Mouse (Mus musculus) fibroblast of lung, adult 2 months (primary cell): Measurements from ENCODE around the gene Spag9.
A peak's percentile ranks its signal among the peaks of the same experiment; 100 is the strongest.

Experiments
- DNase-seq: peaks from one replicate; pipeline ENCODE4 v3.0.0-alpha.2; 2011; ENCODE audit warnings: low read depth

The Spag9 gene

DNA sequence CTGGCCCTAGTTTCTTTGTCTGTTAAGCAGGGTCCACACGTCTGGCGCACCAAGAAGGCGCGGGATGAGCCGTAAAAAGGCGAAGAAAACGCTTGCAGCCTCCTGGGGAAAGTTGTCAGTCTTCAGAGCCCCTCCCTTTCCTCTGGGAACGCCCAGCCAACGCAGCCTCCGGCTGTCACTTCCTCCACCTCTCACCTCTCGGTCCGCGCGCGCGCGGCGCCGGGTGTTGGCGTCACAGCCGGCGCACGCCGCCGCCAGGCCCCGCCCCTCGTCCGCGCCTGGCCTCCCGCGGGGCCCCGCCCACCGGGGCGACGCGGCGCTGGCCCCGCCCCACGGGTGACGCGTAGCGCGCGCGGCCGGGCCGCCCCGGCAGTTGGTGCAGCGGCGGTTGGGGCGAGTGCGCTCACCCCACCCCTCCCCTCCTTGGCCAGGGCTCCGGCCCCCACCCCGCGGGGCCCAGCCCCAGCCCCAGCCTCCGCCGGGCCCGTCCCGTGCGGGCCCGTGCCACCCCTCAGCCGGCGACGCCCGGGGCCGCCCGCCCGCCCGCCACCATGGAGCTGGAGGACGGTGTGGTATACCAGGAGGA is at the start of gene Spag9:
TSS of gene Spag9 (plus strand) at position 372 of the 586 bp plus-strand sequence.
- DNase-seq = peak; percentile 84

GRCm38 (mm10) chr11:93948887-93949567 is 46.9 kb upstream of the Spag9 start:
- no peak for DNase-seq

- DNase-seq = no peak
Observed at GRCm38 (mm10) chr11:93950045-93950444, 45.8 kb upstream of the Spag9 start.

DNA sequence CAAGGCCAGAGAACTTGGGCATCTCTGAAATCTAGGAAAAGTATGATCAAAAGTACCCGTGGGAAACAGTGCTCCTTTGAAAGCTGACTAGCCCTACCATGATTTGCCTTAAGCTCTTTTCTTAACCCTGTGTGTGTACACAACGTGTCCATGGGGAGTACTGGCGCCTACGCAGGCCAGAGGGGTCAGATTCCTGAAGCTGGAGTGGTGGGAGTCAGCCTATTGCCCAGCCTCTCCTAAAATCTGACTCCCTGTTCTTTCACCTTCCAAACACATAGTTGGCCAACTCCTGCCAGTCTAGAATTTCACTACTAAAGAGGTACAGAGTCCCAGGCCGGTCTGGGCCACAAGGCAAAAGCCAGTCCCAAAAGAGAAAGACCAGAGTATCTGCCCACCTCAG is 43.5 kb upstream of the Spag9 start:
- no peak for DNase-seq

GRCm38 (mm10) chr11:93954738-93955255 is 41.1 kb upstream of the Spag9 start:
- DNase-seq = no peak

DNA sequence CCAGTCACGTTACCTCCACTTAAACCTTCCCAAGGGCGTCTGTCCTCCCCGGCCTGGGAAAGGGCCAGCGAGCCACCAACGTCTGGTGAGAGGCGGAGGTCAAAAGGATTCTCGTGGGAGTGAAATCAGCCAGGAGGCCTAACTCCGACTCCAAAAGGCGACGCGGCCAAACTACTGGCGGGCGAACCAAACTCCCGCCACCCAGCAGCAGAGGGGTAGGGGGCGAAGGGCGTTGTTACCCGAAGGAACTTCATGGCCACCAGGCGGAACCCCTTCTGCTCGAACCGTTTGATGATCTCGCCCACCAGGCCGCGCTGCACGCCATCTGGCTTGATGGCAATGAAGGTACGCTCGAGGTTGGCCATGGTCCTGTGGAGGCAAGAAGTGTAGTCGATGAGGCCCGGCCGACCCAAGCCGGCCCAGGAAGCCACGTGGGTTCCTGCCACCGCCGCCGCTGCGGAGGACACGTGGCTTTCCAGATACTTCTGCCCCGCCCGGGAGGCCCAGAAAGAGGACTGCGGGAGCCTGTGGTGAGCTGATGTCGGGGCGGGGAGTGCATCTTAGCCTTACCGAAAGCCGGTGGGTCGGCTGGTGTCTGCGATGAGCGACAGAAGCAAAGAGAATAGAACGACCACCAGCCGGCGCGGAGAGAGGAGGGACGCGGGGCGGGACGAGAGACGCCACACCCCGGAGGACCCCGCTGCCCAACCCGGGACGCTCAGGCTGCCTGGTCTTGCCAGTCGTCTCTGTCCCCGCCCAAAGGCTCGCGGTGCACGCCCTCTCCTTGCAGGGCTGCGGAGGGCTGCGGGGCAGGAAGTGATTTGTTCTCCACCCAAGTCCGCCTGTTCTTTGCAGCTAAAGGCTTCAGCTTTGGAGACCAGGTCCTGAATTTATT is 40.4 kb upstream of the Spag9 start:
- peak; percentile 80 for DNase-seq

DNA sequence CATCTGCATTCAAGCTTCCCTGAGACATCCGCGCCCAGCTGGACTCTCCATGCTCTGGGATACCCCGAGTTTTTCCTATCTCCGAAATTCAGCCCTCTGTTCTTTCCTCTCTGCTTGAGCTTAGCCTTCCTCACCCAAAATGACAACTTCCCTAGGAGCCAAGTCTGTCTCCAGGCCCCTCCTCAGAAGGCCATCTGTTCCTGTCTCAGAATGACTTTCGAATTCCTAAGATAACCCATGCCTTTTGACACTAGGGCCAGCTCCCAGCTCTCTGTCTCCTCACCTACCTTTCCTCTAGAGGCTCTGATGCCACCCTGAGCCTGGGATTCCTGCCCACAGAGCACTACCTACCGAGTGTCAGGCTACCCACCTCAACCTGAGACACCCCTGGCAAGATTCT is 39.7 kb upstream of the Spag9 start, which contains the start of gene Nme2:
TSS of gene Nme2 (minus strand) at position 101 of the 400 bp plus-strand sequence.
- no peak for DNase-seq

DNA sequence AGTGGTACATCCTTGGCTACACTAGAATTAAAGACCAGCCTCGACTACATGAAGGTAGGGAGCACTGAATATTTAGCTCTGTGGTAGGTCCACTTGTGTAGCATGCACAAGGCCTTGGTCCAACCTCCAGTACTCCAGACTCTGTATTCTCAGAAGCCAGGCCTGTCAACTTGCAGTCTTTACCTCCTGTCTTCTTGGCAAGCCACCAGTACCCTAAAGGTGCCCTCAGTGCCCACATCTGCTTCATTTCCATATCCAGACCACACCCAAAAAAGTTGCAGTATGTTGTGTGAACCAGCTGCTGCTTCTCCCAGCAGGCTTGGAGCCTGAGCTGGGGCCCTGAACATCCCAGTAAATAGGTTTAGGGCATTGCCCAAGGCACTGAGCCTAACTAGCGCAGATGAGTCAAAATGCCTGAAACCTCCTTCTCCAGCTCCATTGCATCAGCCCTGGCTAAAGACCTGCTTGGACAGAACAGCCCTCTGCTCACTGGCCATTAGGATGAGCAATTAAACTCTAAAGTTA is 38.8 kb upstream of the Spag9 start:
- DNase-seq = no peak

GRCm38 (mm10) chr11:93957746-93958145 is 38.1 kb upstream of the Spag9 start:
- no peak for DNase-seq

DNA sequence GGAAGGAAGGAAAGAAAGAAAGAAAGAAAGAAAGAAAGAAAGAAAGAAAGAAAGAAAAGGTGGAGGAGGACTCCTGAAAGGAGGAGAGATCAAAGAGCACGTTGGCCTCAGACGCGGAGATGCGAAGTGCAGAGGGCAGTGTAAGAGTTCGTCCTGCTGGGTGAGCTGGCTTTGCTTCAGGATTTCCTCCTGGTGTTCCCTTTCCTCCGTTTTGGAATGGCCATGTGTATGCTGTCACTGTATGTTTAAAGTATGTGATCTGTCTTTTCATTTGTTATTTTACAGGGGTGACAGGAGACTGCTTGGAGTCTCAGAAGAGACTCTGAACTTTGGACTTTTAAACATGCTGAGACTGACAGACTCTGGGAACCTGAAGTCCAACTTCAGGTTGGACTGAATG is 34.4 kb upstream of the Spag9 start:
- DNase-seq = no peak

DNA sequence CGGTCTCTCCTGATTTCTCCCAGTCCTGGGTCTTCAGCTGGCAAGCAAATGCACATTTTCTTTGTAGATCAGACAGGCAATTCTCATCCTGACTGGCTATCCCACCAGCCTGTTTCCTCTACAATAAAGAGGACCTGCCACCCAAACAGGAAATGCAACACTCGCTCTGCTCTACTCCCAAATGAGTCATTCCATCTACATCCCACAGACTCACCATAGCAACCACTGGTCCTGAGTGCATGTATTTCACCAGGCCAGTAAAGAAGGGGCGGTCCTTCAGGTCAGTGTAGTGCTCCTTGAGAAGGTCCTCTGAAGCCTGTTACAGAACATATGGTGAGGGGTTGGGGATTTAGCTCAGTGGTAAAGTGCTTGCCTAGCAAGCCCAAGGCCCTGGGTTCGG is 32.9 kb upstream of the Spag9 start:
- DNase-seq = no peak

DNA sequence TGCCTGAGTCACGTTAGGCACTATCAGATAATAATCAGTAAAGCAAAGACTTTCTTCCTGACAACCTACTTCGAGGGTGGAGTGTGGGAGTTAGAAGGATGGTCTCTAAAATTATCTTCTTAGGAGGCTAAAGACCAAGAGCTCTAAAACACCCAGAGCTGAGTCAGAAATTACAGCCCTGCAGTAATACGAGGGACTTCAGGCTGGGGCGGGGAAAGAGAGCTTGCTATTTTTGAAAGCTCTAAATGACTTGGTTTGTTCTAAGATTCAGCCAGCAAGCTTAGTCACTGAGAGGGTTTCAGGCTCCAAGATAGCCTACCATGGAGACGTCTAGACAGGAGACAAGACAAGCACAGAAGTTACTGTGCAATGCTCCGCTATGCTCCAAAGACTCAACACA is 30.5 kb upstream of the Spag9 start:
- DNase-seq = no peak

DNA sequence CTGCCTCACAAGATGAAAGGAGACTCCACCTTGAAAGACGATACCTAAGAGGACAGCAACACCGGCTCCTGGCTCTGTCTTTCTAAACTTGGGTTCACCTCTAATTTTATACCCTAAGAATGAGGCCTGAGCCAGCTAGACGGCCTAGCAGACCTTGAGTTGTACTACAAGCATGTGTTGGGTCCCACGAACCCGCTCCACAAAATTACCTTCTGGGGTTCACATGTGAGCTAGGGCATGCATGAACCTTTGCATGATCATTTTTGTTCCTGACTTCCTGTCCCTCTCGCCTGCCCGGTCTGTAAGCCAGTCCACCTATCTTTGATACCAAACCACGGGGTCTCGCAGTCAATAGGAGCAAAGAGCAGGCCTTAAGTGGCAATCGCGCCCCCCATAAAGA is 28.5 kb upstream of the Spag9 start:
- no peak for DNase-seq

DNA sequence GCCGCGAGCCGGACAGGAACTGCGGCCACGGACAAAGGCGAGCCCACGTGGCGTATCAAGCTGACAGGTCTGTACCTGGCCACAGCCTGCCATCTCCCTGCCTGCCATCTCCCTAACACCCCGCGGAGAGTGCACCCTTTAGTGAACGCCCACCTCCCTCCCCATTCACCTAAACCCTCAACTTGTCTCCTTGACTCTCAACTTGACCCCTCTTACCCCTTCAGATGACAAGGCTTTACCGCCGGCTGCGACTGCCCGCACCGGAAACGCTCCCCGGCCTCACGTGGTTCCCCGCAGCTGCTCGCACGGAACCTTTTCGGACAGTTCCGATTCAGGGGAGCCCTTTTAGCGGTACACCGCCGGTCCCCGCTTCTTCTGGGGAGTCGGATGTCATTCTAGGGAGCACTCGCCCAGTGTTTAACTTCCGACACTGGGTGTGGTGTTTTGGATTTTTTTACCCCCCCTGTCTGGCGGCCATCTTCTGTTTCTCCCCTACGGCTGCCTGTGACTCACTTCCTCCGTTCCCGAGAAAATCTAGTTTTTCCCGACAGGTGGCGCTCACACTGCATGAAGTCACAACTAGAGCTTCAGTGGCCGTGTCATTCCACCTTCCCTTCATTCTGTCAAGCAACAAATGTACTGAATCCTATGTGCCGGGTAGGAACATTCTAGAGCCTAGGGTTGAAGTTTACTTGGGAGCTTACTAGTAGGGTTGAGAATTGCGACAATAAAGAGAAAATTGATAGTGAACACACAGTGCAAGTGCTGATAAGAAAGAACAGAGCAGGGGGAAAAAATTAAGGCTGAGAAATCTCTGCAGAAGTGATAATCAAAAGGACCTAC is 27.7 kb upstream of the Spag9 start, which contains the start of the genes Gm20390 and Nme1:
TSS of gene Gm20390 (minus strand) at position 289 of the 843 bp plus-strand sequence.
TSS of gene Nme1 (minus strand) at position 517 of the 843 bp plus-strand sequence.
- DNase-seq = peak; percentile 99

DNA sequence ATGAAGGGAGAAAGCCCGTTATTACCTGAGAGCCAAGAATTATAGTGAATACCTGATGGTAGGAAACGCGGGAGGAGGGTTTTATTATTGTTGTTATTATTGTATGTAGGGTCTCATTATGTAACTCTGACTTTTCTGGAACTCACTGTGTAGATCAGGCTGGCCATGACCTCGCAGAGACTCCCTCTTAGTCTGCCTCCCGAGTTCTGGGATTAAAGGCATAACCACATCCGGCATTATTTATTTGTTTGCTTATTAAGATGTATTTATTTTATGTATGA is 27.1 kb upstream of the Spag9 start:
- no peak for DNase-seq

DNA sequence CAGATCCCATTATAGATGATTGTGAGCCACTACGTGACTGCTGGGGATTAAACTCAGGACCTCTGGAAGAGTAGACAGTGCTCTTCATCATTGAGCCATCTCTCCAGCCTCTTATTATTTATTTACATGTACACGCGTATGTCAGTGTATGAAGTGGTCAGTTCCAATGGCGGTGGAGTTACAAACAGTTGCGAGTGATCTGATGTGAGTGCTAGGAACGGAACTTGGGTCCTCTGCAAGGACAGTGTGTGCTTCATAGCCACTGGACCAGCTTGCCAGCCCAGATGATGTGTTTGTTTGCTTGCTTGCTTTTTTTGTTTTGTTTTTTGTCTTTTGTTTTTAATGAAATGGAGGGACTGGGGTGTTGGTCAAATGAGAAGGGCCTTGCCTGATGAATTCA is 26.7 kb upstream of the Spag9 start:
- no peak for DNase-seq

GRCm38 (mm10) chr11:93969799-93970198 is 26.1 kb upstream of the Spag9 start:
- DNase-seq = no peak

DNA sequence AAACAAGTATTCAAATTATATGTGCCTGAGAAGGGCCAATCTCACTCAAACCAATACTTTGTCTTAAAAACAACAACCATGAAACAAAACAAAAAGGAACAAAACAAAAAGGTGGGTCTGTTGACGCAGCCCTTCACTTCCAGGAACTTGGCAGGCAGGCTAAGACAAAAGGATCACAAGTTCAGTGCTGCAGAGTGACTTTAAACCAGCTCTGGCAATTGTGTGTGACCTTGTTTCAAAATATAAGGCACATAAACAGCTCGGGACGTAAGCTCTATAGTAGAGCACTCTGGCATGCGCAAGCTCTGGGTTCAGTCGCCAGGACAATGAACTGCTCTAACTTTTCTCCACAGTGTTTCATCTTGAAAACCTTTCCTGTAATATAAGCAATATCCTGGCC is 22.9 kb upstream of the Spag9 start:
- DNase-seq = no peak

DNA sequence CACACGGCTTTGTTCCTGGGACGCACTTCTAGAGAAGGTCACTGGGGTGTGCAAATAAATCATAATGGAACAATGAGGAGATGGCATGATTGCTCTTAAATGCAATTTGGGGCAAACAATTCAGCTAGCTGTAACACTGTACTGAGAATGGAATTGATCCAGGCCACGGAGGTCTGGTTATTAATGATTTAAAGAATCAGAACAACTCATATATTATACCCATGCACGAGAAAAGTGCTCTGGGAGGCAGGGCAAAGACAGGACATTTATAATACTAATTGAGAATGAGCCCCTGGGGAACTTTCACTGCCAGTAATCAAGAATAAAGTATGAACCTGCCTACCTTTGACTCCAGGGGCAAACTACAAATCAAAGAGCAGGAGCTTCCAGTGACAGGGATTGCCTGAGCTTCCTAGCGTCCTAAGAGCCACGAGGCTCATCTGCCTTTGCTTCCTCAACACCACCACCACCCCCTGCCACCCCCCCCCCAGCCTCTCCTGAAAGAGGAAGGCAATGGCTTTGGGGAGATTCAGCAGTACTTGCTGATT is 16.3 kb upstream of the Spag9 start:
- no peak for DNase-seq

DNA sequence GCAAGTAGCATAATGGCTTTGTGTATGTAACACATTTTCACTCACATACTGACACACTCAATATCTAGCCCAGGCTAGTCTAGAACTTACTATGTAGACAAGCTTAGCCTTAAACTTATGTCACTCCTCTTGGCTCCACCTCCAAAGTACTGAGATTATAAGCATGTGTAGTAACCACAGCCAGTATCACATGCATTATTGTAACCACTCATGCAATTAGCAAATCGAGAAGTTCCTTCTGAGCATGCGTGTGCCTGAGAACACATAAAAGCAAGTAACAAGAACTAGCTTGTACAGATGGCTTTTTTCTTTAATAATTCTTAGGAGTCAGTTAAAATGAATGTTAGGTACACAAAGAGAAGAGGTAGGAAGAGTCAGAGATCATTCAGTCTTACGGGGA is 11.3 kb upstream of the Spag9 start:
- no peak for DNase-seq

- DNase-seq = no peak
Observed at GRCm38 (mm10) chr11:93985265-93985664, 10.6 kb upstream of the Spag9 start.
